Mouse (Mus musculus) forelimb bud, embryonic 11.5 days (tissue): Measurements from ENCODE around the gene Lrrc61.

Experiments used
- DNase-seq: peaks from one replicate; pipeline ENCODE4 v3.0.0-alpha.2; 2012; ENCODE audit warnings: low read depth, low spot score

Gene Lrrc61

GRCm38 (mm10) chr6:48591871-48592270, 37.3 kb downstream of the Lrrc61 start:
- DNase-seq, result no peak

- peak; percentile 85 for DNase-seq
Measured at GRCm38 (mm10) chr6:48593158-48594042, 38.8 kb downstream of the Lrrc61 start, which contains the start of the genes Repin1 and Gm44965. Gene Repin1 (plus strand): TSS chr6:48593883. Gene Gm44965 (plus strand): TSS chr6:48593941.

GRCm38 (mm10) chr6:48594043-48594738, 39.6 kb downstream of the Lrrc61 start:
- DNase-seq, result peak; percentile 68

GRCm38 (mm10) chr6:48595278-48595677, 40.7 kb downstream of the Lrrc61 start:
- DNase-seq, result no peak

GRCm38 (mm10) chr6:48596545-48597232, 42.1 kb downstream of the Lrrc61 start:
- no peak for DNase-seq

GRCm38 (mm10) chr6:48597233-48597625, 42.6 kb downstream of the Lrrc61 start:
- DNase-seq, result no peak

GRCm38 (mm10) chr6:48600594-48600993, 46.0 kb downstream of the Lrrc61 start:
- no peak for DNase-seq

GRCm38 (mm10) chr6:48601271-48602079, 46.9 kb downstream of the Lrrc61 start, which contains the start of gene Zfp775:
Gene Zfp775 (plus strand): TSS chr6:48602063.
- DNase-seq, result peak; percentile 93

- DNase-seq, result peak; percentile 24
Measured at GRCm38 (mm10) chr6:48602080-48602741, 47.6 kb downstream of the Lrrc61 start.

GRCm38 (mm10) chr6:48608124-48608523, 53.5 kb downstream of the Lrrc61 start:
- no peak for DNase-seq

- no peak for DNase-seq
Measured at GRCm38 (mm10) chr6:48609512-48609911, 54.9 kb downstream of the Lrrc61 start.

GRCm38 (mm10) chr6:48610657-48611056, 56.1 kb downstream of the Lrrc61 start:
- DNase-seq, result no peak

- DNase-seq, result no peak
Measured at GRCm38 (mm10) chr6:48613464-48613863, 58.9 kb downstream of the Lrrc61 start.

GRCm38 (mm10) chr6:48614756-48615155, 60.2 kb downstream of the Lrrc61 start:
- DNase-seq, result no peak

GRCm38 (mm10) chr6:48620031-48620430, 65.4 kb downstream of the Lrrc61 start:
- no peak for DNase-seq
